Mouse (Mus musculus): ENCODE measurements around the gene Slc22a1.

GRCm38 (mm10) chr17:12641087-12641486 is 34.5 kb downstream of the Slc22a1 start:
- TF ChIP-seq CTCF (IDR thresholded peaks at IDR 0.05; ENCODE audit: low read depth, low read length): no peak
- no peak for TF ChIP-seq GATA1 (IDR thresholded peaks at IDR 0.05; ENCODE audit: borderline replicate concordance, low read length)
- TF ChIP-seq GATA2 (IDR thresholded peaks at IDR 0.05; ENCODE audit: borderline replicate concordance, low read depth, low read length): no peak
- no peak for TF ChIP-seq POLR2AphosphoS5 (IDR thresholded peaks at IDR 0.05; ENCODE audit: insufficient replicate concordance, low read depth, low read length)
